Mouse (Mus musculus): ENCODE results near the gene Snx5.

GRCm38 (mm10) chr2:144215195-144215594, 55.5 kb downstream of the Snx5 start:
- TF ChIP-seq CTCF (IDR thresholded peaks at IDR 0.05; ENCODE audit: low read depth) (no peak), EP300 (IDR thresholded peaks at IDR 0.05; ENCODE audit: low read depth) (no peak)
